Mouse (Mus musculus): ENCODE results near the gene Tsga10ip.
A peak's percentile ranks its signal among the peaks of the same experiment; 100 is the strongest.

DNA sequence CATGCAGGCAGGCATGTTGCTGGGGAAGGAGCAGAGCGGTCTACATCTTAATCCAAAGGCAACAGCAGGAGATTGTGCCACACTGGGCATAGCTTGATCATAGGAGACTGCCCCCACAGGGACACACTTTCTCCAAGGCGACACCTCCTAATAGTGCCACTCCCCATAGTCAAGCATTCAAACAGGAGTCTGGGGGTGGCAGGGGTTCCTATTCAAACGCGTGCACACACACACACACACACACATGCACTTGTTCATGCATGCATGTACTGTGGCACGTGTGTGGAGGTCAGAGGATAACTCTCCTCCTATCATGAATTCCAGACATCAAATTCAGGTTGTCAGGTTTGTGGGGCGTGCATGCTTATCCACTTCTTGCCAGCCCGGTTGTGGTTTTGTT, 29.6 kb downstream of the Tsga10ip start:
- TF ChIP-seq USF1 (IDR thresholded peaks at IDR 0.05; ENCODE audit: low read depth) = no peak
- TF ChIP-seq POLR2AphosphoS2 (IDR thresholded peaks at IDR 0.05; ENCODE audit: insufficient read length, low read depth) = peak; percentile 65
- no peak for TF ChIP-seq E2F4 (IDR thresholded peaks at IDR 0.05; ENCODE audit: insufficient read depth)
- TF ChIP-seq POLR2A (IDR thresholded peaks at IDR 0.05; ENCODE audit: insufficient read length, low read depth) = no peak
- no peak for TF ChIP-seq MYOD1 (IDR thresholded peaks at IDR 0.05; ENCODE audit: control insufficient read depth in 1 of 3, insufficient read length in 2 of 3, low read depth in 2 of 3)
- no peak for TF ChIP-seq MYOG (IDR thresholded peaks at IDR 0.05; ENCODE audit: control insufficient read depth in 1 of 3, insufficient read depth in 1 of 3, insufficient read length in 2 of 3, low read depth in 2 of 3)
